Mouse (Mus musculus): ENCODE data around the gene Hormad2. TPM values are rescaled to one million over a fixed set of nuclear protein-coding genes. Genes with fewer than 3 reads are reported as not detected.

Gene Hormad2
- total and polyA plus RNA-seq, 3 experiments: not detected

GRCm38 (mm10) chr11:4466191-4466590 is 25.3 kb upstream of the Hormad2 start (continued):
- no peak for TF ChIP-seq POLR2AphosphoS2 (IDR thresholded peaks at IDR 0.05; ENCODE audit: low read depth, low read length)

DNA sequence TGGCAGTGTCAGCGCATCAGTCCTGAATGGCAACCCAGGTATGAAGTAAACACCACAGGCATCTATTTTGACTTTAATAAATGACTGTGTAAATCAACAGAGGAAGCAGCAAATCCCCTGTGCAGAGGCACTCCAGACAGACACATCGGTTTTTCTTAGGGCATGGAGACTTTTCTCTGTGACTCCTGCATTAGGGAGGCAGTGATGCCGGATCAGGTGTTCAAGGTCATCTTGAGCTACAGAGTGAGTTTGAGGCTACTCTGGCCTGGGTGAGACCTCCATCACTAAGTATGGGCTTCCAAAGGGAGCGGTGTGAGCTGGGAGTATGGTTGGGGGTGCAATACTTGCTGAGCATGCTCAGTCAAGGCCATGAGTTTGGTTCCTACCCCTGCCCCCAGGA is 23.7 kb upstream of the Hormad2 start:
- Histone ChIP-seq H3K36me3 (replicated peaks in 1 of 2; ENCODE audit: control insufficient read depth in 1 of 2, insufficient read depth in 1 of 2, low read length in 1 of 2) (peaks cover 0 to 2% of the 10 kb centered on the region in 2 experiments), H3K4me1 (ENCODE audit: control insufficient read depth in 1 of 2, insufficient read depth in 2 of 2) (peaks cover 14 to 47% of the 10 kb centered on the region in 2 experiments), H3K9me3 (replicated peaks; ENCODE audit: low read length) (peaks cover 2% of the 10 kb centered on the region), H3K27ac (ENCODE audit: insufficient read depth, low read depth) (no peak overlapping the region), H3K4me2 (ENCODE audit: insufficient read depth, low read depth, poor library complexity, severe bottlenecking) (no peak overlapping the region), H3K4me3 (replicated peaks in 1 of 3; ENCODE audit: low read depth in 2 of 3, low read length in 2 of 3, poor library complexity in 1 of 3) (no peak overlapping the region), H3K9ac (ENCODE audit: insufficient read depth, low read depth) (no peak overlapping the region), H3K79me2 (replicated peaks; ENCODE audit: control insufficient read depth, extremely low read depth, insufficient read depth, poor library complexity, severe bottlenecking) (no peaks in the 10 kb centered on the region), H3K27me3 (replicated peaks) (no peaks in the 10 kb centered on the region)
- dilution Hi-C loops (cut with MboI; ENCODE audit: extremely low pct_ligation_motif_present, extremely low pct_unique_long_range_greater_than_20kb, low sequenced_read_pairs): no loop called here
- no peak for DNase-seq (ENCODE audit: extremely low read depth)
- in situ Hi-C loops (cut with MboI; ENCODE audit: low pct_ligation_motif_present, low pct_unique_long_range_greater_than_20kb, low sequenced_read_pairs): no loop called here
- 0 out of 2 replicates have a peak, but pooled peaks have one; percentile 19 for TF ChIP-seq NRF1 (IDR thresholded peaks at IDR 0.05; ENCODE audit: low read depth, low read length)
- no peak for TF ChIP-seq MEF2A (IDR thresholded peaks at IDR 0.05; ENCODE audit: borderline replicate concordance, low read depth, low read length)

GRCm38 (mm10) chr11:4464186-4464585 is 23.3 kb upstream of the Hormad2 start:
- peaks cover 0 to 2% of the 10 kb centered on the region in 2 experiments for H3K36me3 ChIP-seq (replicated peaks in 1 of 2; ENCODE audit: control insufficient read depth in 1 of 2, insufficient read depth in 1 of 2, low read length in 1 of 2)
- H3K4me3 ChIP-seq (replicated peaks in 1 of 3; ENCODE audit: low read depth in 2 of 3, low read length in 2 of 3, poor library complexity in 1 of 3): no peak overlapping the region
- H3K4me2 ChIP-seq (ENCODE audit: insufficient read depth, low read depth, poor library complexity, severe bottlenecking): no peak overlapping the region
- no peaks in the 10 kb centered on the region for H3K27me3 ChIP-seq (replicated peaks)
- H3K4me1 ChIP-seq (ENCODE audit: control insufficient read depth in 1 of 2, insufficient read depth in 2 of 2): peaks cover 14 to 51% of the 10 kb centered on the region in 2 experiments
- no peak for DNase-seq (ENCODE audit: extremely low read depth)
- H3K27ac ChIP-seq (ENCODE audit: insufficient read depth, low read depth): no peak overlapping the region
- peaks cover 2% of the 10 kb centered on the region for H3K9me3 ChIP-seq (replicated peaks; ENCODE audit: low read length)
- TF ChIP-seq PAX5 (IDR thresholded peaks at IDR 0.05; ENCODE audit: low read length) (no peak), ZMIZ1 (IDR thresholded peaks at IDR 0.05; ENCODE audit: low read depth, low read length) (no peak), NRF1 (IDR thresholded peaks at IDR 0.05; ENCODE audit: low read depth, low read length) (no peak), E2F4 (IDR thresholded peaks at IDR 0.05; ENCODE audit: insufficient replicate concordance, low read depth, low read length) (no peak), KAT2A (IDR thresholded peaks at IDR 0.05; ENCODE audit: insufficient replicate concordance, low read length) (no peak), ZC3H11A (IDR thresholded peaks at IDR 0.05; ENCODE audit: low read depth, low read length) (no peak), TCF12 (IDR thresholded peaks at IDR 0.05; ENCODE audit: low read depth, low read length) (no peak), SIN3A (IDR thresholded peaks at IDR 0.05; ENCODE audit: low read length) (no peak), IRF4 (IDR thresholded peaks at IDR 0.05; ENCODE audit: low read depth, low read length) (no peak), RAD21 (IDR thresholded peaks at IDR 0.05; ENCODE audit: low read depth, low read length) (no peak), HCFC1 (IDR thresholded peaks at IDR 0.05; ENCODE audit: low read depth, low read length) (no peak), TBP (conservative IDR thresholded peaks at IDR 0.05; ENCODE audit: low read depth, low read length) (no peak), CHD1 (IDR thresholded peaks at IDR 0.05; ENCODE audit: low read depth, low read length) (no peak), UBTF (IDR thresholded peaks at IDR 0.05; ENCODE audit: low read depth, low read length) (no peak), GABPA (IDR thresholded peaks at IDR 0.05; ENCODE audit: insufficient replicate concordance, low read depth, low read length) (no peak), JUN (IDR thresholded peaks at IDR 0.05; ENCODE audit: insufficient read depth, low read depth, low read length) (no peak)
- in situ Hi-C loops (cut with MboI; ENCODE audit: low pct_ligation_motif_present, low pct_unique_long_range_greater_than_20kb, low sequenced_read_pairs) (no loop called here), dilution Hi-C loops (cut with MboI; ENCODE audit: extremely low pct_ligation_motif_present, extremely low pct_unique_long_range_greater_than_20kb, low sequenced_read_pairs) (no loop called here)
- no peak overlapping the region for H3K9ac ChIP-seq (ENCODE audit: insufficient read depth, low read depth)
- no peaks in the 10 kb centered on the region for H3K79me2 ChIP-seq (replicated peaks; ENCODE audit: control insufficient read depth, extremely low read depth, insufficient read depth, poor library complexity, severe bottlenecking)

Measured in CH12.LX (cell line).